Mouse (Mus musculus): Measurements from ENCODE around the gene Pitpnm3.
A peak's percentile ranks its signal among the peaks of the same experiment; 100 is the strongest.

The Pitpnm3 gene

GRCm38 (mm10) chr11:72049171-72049759, 86.3 kb downstream of the Pitpnm3 start:
- no peak for DNase-seq

DNA sequence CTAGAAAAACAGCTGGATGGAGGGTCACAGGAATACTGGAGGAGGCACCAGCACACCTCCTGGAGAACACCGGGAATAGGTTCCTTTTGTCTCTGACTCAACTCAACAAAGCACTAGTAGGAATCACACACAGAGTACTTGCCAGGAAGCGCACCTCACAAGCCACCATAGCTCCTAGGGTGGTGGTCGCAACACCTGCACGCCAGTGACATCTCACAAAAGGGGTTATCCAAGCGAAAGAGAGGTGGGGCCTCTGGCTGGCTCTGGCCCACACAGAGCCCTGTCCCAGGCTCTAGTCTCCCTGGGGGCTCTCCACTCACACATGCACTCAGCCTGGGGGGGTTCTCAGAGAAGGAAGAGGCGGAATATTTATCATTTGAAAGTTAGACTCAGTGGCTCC, 86.8 kb downstream of the Pitpnm3 start:
- no peak for DNase-seq

DNA sequence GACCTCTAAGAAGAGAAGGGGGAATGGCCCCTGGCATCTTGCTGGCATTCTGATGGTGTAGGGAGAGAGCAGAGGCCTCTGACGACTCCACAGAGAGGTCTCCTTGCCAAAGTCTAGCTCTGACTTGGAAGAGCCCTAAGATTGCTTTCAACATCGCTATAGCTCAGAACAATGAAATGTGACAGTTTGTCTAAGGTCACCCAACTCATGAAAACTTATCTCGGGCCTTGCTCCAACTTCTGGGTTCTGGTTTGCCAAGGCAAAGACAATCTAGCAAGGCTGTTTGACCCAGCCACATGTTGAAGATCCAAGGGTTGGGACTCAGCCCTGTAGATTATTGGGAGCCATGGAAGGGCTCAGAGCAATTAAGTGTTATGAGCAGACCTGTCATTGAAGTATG, 91.3 kb downstream of the Pitpnm3 start:
- DNase-seq: no peak

- DNase-seq: no peak
Observed at GRCm38 (mm10) chr11:72042631-72043030, 92.9 kb downstream of the Pitpnm3 start.

DNA sequence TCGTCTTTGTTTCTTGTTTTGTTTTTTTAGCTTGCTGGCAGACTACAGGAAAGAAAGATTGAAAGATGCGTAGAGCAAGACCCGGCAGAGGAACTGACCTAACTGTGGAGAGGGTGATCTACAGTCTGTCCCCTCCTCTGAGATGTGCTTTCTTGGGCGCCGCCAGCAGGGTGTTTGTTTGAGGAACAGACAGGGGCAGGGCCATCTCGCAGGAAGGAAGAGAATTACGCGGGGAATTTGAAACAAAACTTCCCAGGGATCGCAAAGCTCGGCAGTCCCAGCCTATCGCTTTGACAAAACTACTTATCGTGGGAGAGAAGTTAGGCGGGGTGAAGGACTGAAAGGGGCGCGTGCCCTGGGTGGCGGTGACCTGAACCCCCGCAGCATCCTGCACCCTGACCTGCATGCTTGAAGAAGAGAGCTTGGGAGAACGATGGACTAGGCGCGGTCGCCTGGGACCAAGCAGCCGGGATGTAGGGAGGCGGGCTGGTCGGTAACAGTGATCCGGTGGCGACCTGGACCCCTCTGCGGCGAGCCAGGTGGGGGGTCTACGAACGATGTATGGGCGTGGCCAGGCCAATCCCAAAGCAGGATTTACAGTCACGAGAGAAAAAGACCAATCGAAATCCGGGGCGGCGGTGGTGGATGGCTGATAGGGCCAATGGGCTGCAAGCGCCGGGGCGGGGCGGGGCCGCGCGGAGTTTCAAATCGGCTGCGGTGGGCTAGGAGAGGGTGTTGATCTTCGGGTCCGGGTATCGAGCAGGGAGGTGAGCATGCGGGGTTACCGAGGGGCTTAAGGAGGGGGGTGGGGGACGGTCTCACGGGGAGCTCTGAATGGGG, 93.6 kb downstream of the Pitpnm3 start, which contains the start of gene Pimreg:
Gene Pimreg, plus strand, starts transcription at position 265 of the 840 bp plus-strand sequence.
- peak; percentile 94 for DNase-seq

DNA sequence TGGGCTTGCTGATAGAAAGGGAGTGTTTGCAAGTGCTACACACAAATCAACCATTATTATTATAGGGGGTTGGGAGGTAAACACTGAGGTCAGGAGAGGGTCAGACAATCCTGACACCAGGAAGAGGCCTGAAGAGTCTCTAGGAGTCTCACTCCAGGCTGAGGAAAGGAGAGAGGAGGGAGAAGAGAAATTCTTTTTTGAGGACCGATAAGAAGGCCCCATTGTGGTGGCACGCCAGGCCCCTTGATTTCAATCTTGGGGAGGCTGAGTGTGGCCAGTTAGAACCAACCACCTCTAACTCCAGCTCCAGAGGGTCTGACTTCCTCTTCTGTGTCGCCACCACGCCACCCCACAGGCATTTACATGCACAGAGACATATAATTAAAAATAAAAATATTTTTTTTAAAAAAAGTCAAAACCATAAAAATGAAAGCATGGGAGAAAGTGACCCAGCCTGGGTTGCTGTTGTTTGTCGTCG, 94.2 kb downstream of the Pitpnm3 start:
- peak; percentile 31 for DNase-seq

- no peak for DNase-seq
Observed at GRCm38 (mm10) chr11:72039599-72040386, 95.8 kb downstream of the Pitpnm3 start.

DNA sequence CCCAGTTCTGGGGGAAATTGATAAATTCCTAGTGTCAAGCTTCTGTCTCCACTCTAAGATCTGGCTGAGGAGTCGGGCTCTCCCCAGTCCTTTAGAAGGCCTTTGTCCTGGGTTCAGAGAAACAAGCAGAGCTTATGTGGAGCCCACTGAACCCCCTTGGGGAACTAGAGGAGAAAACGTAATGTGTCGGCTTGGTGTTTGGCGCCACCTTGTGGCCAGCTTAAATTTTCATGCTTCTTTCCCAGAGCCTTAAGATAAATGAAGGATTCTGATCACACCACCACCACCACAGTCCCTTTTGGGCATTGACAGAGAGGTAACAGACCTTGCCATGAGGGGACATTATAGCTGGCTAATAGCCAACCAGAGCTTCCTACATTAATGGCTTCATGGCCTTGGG, 97.6 kb downstream of the Pitpnm3 start:
- peak; percentile 87 for DNase-seq

- no peak for DNase-seq
Observed at GRCm38 (mm10) chr11:72037409-72037808, 98.2 kb downstream of the Pitpnm3 start, which contains the start of gene Aipl1. Gene Aipl1 (minus strand): TSS chr11:72037509.

DNA sequence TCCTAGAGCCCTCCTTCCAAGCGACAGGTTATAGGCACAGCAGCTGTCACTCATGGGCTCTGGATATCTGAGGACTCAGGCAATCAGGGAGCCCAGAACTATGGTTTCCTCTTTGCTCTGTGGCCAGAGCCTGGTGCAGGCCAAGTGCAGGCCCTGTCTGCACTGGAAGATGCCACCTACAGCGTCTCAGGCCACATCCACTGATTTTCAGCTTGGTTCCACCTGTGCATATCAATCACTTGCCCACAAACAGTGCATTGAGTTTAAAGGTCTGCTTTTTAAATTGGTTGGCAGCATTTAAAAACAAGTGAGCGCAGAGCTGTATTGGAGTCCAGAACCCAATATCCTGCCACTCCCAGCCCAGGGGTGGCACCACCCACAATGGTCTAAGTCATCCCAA, 103.0 kb downstream of the Pitpnm3 start:
- no peak for DNase-seq

DNA sequence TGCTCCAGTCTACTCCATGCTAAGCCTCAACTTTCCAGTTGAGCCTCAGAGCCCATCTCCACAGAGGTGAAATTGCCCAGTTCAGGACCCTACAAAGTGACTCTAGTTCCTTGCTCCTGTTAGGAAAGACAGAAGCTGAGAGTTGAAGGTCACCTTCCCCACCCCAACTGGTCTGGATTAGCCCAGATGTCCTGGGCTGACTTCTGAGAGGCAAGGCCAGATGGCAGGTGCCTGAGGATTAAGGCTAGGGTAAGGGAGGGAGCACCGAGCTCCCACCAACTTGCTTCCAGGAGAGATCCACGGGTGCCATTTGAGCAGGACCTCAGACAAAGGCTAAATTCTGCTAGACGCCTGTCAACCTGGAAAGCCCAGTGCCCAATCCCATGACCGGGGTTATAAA, 103.5 kb downstream of the Pitpnm3 start:
- no peak for DNase-seq

- DNase-seq: no peak
Observed at GRCm38 (mm10) chr11:72031353-72031752, 104.2 kb downstream of the Pitpnm3 start.

DNA sequence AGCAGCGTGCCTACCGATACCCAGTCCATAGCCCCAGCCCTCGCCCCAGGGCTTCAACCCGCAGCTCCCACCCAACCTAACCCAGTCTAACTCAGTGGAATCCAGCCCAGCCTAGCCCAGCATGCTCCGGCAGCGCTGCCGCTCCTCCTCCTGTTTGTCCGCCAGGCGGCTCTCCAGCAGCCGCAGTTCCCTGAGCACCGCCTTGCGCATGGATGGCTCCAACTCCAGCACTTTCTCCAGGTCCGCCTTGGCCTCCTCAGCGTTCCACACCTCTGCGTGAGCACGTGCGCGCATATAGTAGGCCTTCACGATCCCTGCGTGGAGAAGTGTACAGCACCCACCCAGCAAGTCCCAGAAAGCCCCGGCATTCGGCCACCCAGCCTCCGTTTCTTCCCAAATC, 106.4 kb downstream of the Pitpnm3 start:
- DNase-seq: peak; percentile 16

DNA sequence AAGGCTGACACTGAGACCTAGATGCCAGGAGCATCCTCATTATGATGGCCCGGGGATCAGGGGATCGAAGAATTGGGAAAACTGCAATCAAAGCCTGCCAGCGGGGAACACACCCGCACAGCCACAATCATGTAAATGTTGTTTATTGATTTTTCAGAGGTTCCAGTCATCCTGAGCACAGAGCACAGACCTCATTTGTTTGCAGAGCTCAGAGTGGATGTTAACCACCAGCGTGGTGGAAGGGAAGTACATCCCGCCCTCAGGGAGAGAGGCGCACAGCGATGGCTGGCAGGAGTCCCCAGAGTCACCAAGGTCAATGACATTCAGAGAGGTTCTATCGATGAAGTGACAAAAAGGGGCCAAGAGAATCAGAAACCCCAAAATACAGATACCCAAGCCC, 107.7 kb downstream of the Pitpnm3 start:
- DNase-seq: no peak

DNA sequence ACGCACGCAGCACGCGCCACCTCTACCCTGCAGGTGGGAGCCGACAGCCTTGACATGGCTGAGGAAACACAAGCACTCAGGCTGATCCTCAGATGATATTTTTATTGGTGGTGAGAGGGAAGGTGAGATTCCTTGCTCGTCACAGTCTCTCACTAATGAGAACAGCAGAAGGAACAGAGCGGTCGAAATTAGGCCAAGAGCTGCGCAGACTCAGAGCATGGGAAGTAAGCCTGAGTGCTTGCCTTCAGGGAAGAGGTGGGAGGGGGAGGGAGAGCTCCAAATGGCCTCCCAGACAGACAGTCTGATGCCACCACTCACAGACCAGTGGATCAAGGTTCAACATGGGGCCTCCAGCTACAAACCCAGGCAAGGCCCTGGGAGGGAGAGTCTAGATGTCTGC, 109.1 kb downstream of the Pitpnm3 start:
- no peak for DNase-seq

GRCm38 (mm10) chr11:72025843-72026242, 109.7 kb downstream of the Pitpnm3 start:
- DNase-seq: peak; percentile 48

- peak; percentile 73 for DNase-seq
Observed at GRCm38 (mm10) chr11:72024193-72024781, 111.3 kb downstream of the Pitpnm3 start.

GRCm38 (mm10) chr11:72023581-72023980, 112.0 kb downstream of the Pitpnm3 start:
- DNase-seq: peak; percentile 52

DNA sequence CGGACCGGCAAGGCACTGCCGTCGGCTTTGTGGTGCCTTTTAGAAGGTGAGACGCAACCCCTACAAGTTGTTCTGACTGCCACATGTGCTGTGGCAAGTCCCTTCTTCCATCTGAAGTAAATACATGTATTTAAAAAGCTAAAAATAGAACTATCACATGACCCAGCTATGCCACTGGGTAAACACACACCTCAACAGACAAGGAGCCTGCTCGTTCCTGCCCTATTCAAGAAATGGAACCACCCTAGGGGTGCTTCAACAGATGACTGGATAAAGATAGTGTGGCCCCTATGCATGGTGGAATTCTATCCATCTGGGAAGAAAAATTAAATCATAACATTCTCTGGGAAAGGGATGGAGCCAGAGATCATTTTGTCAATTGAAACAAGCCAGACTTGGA, 112.8 kb downstream of the Pitpnm3 start:
- no peak for DNase-seq

GRCm38 (mm10) chr11:72021015-72021414, 114.6 kb downstream of the Pitpnm3 start:
- DNase-seq: no peak

DNA sequence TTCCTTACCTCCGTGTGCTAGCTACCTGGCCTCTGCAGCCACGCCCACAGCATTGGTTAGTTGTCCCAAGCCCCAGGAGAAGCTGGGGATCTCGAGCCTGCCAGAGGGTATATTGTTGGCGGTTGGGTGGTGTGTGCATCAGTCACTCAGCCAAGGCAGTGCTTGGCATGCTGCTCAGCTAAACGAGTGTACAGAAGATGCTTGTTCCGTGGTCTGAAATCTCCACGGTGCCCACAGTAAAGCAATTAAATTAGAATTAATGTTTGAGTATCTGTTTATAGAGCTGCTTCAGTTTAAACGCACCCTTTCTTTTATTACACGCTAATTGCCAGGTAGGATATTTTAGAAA, 118.4 kb downstream of the Pitpnm3 start:
- DNase-seq: no peak

DNA sequence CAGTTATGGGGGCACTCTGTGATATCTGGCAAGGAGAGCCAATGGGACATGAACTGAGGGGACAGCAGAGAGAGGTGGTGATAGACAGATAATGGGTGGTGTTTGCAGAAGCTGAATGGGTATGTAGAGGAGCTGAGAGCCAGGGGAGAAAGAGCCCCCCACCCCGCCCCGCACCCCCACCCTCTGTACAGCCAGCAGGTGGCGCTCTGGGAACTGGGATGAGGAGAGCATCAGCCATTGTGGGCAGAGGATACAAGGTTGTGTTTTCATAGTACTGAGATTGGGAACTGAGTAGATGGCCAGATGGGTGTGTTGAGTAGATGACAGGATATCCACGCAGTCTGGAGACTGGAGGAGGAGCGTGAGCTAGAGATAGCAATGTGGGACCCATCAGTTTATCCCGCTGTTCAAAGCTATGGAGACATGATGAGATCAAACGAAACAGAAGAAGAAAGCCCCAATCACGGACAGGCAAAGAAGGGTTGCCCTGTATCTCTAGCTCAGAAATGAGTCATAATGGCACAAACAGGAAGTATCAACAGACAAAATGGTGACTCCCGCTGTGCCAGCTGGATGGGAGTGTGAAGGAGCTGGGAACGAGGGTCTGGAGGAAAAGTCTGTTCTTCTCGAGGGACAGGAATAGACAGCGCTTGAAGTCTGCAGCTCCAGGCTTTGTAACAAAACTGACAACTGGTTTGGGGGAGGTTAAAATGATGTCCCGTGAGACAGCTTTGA, 118.9 kb downstream of the Pitpnm3 start:
- DNase-seq: peak; percentile 26
